Mouse (Mus musculus): ENCODE measurements around the gene Tmem52b. TPM values are rescaled to one million over a fixed set of nuclear protein-coding genes. Genes with fewer than 3 reads are reported as not detected.
A peak's percentile ranks its signal among the peaks of the same experiment; 100 is the strongest.

The Tmem52b gene
- total RNA-seq, 2 experiments from 2014 or later: not detected

- ATAC-seq (replicated peaks; ENCODE audit: low FRiP score, poor library complexity, severe bottlenecking): no peak
These were observed 17.2 kb downstream of the Tmem52b start for GRCm38 (mm10) chr6:129529605-129530004.

GRCm38 (mm10) chr6:129530261-129530660, 17.9 kb downstream of the Tmem52b start:
- ATAC-seq (replicated peaks; ENCODE audit: low FRiP score, poor library complexity, severe bottlenecking): no peak

GRCm38 (mm10) chr6:129532556-129532941, 20.2 kb downstream of the Tmem52b start:
- ATAC-seq (replicated peaks; ENCODE audit: low FRiP score, poor library complexity, severe bottlenecking): peak; percentile 38

- peak; percentile 86 for ATAC-seq (replicated peaks; ENCODE audit: low FRiP score, poor library complexity, severe bottlenecking)
These were observed 20.8 kb downstream of the Tmem52b start, which contains the start of gene Gabarapl1 for GRCm38 (mm10) chr6:129532942-129533860. TSS of gene Gabarapl1 (plus strand) at chr6:129533160.

- ATAC-seq (replicated peaks; ENCODE audit: low FRiP score, poor library complexity, severe bottlenecking): no peak
These were observed 21.7 kb downstream of the Tmem52b start for GRCm38 (mm10) chr6:129534057-129534456.

- ATAC-seq (replicated peaks; ENCODE audit: low FRiP score, poor library complexity, severe bottlenecking): no peak
These were observed 22.4 kb downstream of the Tmem52b start for GRCm38 (mm10) chr6:129534627-129535190.

- ATAC-seq (replicated peaks; ENCODE audit: low FRiP score, poor library complexity, severe bottlenecking): no peak
These were observed 23.4 kb downstream of the Tmem52b start for GRCm38 (mm10) chr6:129535723-129536122.

- no peak for ATAC-seq (replicated peaks; ENCODE audit: low FRiP score, poor library complexity, severe bottlenecking)
These were observed 26.2 kb downstream of the Tmem52b start for GRCm38 (mm10) chr6:129538555-129538954.

- no peak for ATAC-seq (replicated peaks; ENCODE audit: low FRiP score, poor library complexity, severe bottlenecking)
These were observed 29.6 kb downstream of the Tmem52b start for GRCm38 (mm10) chr6:129541931-129542330.

- no peak for ATAC-seq (replicated peaks; ENCODE audit: low FRiP score, poor library complexity, severe bottlenecking)
These were observed 30.2 kb downstream of the Tmem52b start for GRCm38 (mm10) chr6:129542540-129542939.

- peak; percentile 87 for ATAC-seq (replicated peaks; ENCODE audit: low FRiP score, poor library complexity, severe bottlenecking)
These were observed 31.6 kb downstream of the Tmem52b start for GRCm38 (mm10) chr6:129543709-129544606.

- no peak for ATAC-seq (replicated peaks; ENCODE audit: low FRiP score, poor library complexity, severe bottlenecking)
These were observed 34.9 kb downstream of the Tmem52b start for GRCm38 (mm10) chr6:129547277-129547676.

- no peak for ATAC-seq (replicated peaks; ENCODE audit: low FRiP score, poor library complexity, severe bottlenecking)
These were observed 35.7 kb downstream of the Tmem52b start for GRCm38 (mm10) chr6:129548009-129548408.

- peak; percentile 51 for ATAC-seq (replicated peaks; ENCODE audit: low FRiP score, poor library complexity, severe bottlenecking)
These were observed 45.1 kb downstream of the Tmem52b start for GRCm38 (mm10) chr6:129557298-129558023.

GRCm38 (mm10) chr6:129558946-129559640, 46.7 kb downstream of the Tmem52b start:
- ATAC-seq (replicated peaks; ENCODE audit: low FRiP score, poor library complexity, severe bottlenecking): peak; percentile 95

GRCm38 (mm10) chr6:129559641-129560027, 47.3 kb downstream of the Tmem52b start:
- 0 out of 2 replicates have a peak, but pooled peaks have one; percentile 29 for ATAC-seq (replicated peaks; ENCODE audit: low FRiP score, poor library complexity, severe bottlenecking)

- no peak; the same call in 1 of the 2 replicates for ATAC-seq (replicated peaks; ENCODE audit: low FRiP score, poor library complexity, severe bottlenecking)
These were observed 52.9 kb downstream of the Tmem52b start for GRCm38 (mm10) chr6:129565257-129565656.
